Mouse (Mus musculus): Measurements from ENCODE around the gene Bola1. TPM values are rescaled to one million over a fixed set of nuclear protein-coding genes. Genes with fewer than 3 reads are reported as not detected.

The Bola1 gene
- total and polyA plus RNA-seq, 3 experiments: 22.6 to 36.0 (median 28.7) TPM

- no peaks in the 10 kb centered on the region; the same call in 1 of the 2 replicates for H3K79me2 ChIP-seq (replicated peaks; ENCODE audit: control insufficient read depth, insufficient read depth, low read length)
- peaks cover 9% of the 10 kb centered on the region for H3K4me1 ChIP-seq (ENCODE audit: control insufficient read depth, insufficient read depth, low read length)
- H3K27ac ChIP-seq: peak overlapping the region; percentile 96
- peak overlapping the region; percentile 91; the same call in 1 of the 2 replicates for H3K9ac ChIP-seq (ENCODE audit: low read depth, low read length)
- DNase-seq: no peak
- 39% methylated on average over 10 of the region's 10 CpGs for WGBS
- H3K4me3 ChIP-seq: peak overlapping the region; percentile 96
- no peaks in the 10 kb centered on the region for H3K27me3 ChIP-seq (ENCODE audit: control insufficient read depth, insufficient read depth, low read length)
- intact Hi-C loops (cut with DNase I): no loop called here
- no peak for TF ChIP-seq CTCF (IDR thresholded peaks at IDR 0.05)
- no peak for TF ChIP-seq POLR2A (IDR thresholded peaks at IDR 0.05; ENCODE audit: insufficient read depth, low read depth, low read length)
- H3K36me3 ChIP-seq (ENCODE audit: control insufficient read depth, insufficient read depth, low read length): peaks cover 12% of the 10 kb centered on the region
Measured at GRCm38 (mm10) chr3:96170976-96171545, 48.4 kb downstream of the Bola1 start.

- Histone ChIP-seq H3K79me2 (replicated peaks; ENCODE audit: control insufficient read depth, insufficient read depth, low read length) (no peaks in the 10 kb centered on the region; the same call in 1 of the 2 replicates), H3K36me3 (ENCODE audit: control insufficient read depth, insufficient read depth, low read length) (peaks cover 11% of the 10 kb centered on the region), H3K27ac (peak overlapping the region; percentile 96), H3K9ac (ENCODE audit: low read depth, low read length) (no peak overlapping the region), H3K4me3 (no peak overlapping the region), H3K4me1 (ENCODE audit: control insufficient read depth, insufficient read depth, low read length) (peaks cover 9% of the 10 kb centered on the region), H3K27me3 (ENCODE audit: control insufficient read depth, insufficient read depth, low read length) (no peaks in the 10 kb centered on the region)
- 82% methylated on average over 4 of the region's 4 CpGs for WGBS
- no peak for DNase-seq
- TF ChIP-seq EP300 (IDR thresholded peaks at IDR 0.05; ENCODE audit: insufficient read depth, low read depth, low read length): no peak
- TF ChIP-seq POLR2A (IDR thresholded peaks at IDR 0.05; ENCODE audit: insufficient read depth, low read depth, low read length): no peak
- TF ChIP-seq CTCF (IDR thresholded peaks at IDR 0.05): no peak
- intact Hi-C loops (cut with DNase I): no loop called here
Measured at GRCm38 (mm10) chr3:96170276-96170675, 49.2 kb downstream of the Bola1 start.

- Histone ChIP-seq H3K27me3 (ENCODE audit: control insufficient read depth, insufficient read depth, low read length) (no peaks in the 10 kb centered on the region), H3K4me3 (peak overlapping the region; percentile 26), H3K4me1 (ENCODE audit: control insufficient read depth, insufficient read depth, low read length) (peaks cover 9% of the 10 kb centered on the region), H3K79me2 (replicated peaks; ENCODE audit: control insufficient read depth, insufficient read depth, low read length) (no peaks in the 10 kb centered on the region; the same call in 1 of the 2 replicates), H3K36me3 (ENCODE audit: control insufficient read depth, insufficient read depth, low read length) (peaks cover 4% of the 10 kb centered on the region; the same call in 1 of the 2 replicates), H3K9ac (ENCODE audit: low read depth, low read length) (no peak overlapping the region), H3K27ac (peak overlapping the region; percentile 69)
- intact Hi-C loops (cut with DNase I): no loop called here
- peak; percentile 53; the same call in 1 of the 2 replicates for TF ChIP-seq EP300 (IDR thresholded peaks at IDR 0.05; ENCODE audit: insufficient read depth, low read depth, low read length)
- TF ChIP-seq POLR2A (IDR thresholded peaks at IDR 0.05; ENCODE audit: insufficient read depth, low read depth, low read length): no peak; the same call in 1 of the 2 replicates
- no peak for TF ChIP-seq CTCF (IDR thresholded peaks at IDR 0.05)
- peak in 1 of 2 experiments; percentile 37 for DNase-seq
- WGBS: 36% methylated on average over 12 of the region's 12 CpGs
Measured at GRCm38 (mm10) chr3:96168466-96169158, 50.9 kb downstream of the Bola1 start.

GRCm38 (mm10) chr3:96163040-96163439 lies 56.5 kb downstream of the Bola1 start:
- Histone ChIP-seq H3K4me3 (no peak overlapping the region; the same call in 1 of the 2 replicates), H3K27ac (no peak overlapping the region), H3K36me3 (ENCODE audit: control insufficient read depth, insufficient read depth, low read length) (peaks cover 5% of the 10 kb centered on the region), H3K27me3 (ENCODE audit: control insufficient read depth, insufficient read depth, low read length) (no peaks in the 10 kb centered on the region), H3K4me1 (ENCODE audit: control insufficient read depth, insufficient read depth, low read length) (peaks cover 15% of the 10 kb centered on the region), H3K79me2 (replicated peaks; ENCODE audit: control insufficient read depth, insufficient read depth, low read length) (no peaks in the 10 kb centered on the region), H3K9ac (ENCODE audit: low read depth, low read length) (no peak overlapping the region)
- no peak for DNase-seq
- intact Hi-C loops (cut with DNase I): no loop called here
- WGBS: 95% methylated on average over 6 of the region's 6 CpGs
- TF ChIP-seq POLR2A (IDR thresholded peaks at IDR 0.05; ENCODE audit: insufficient read depth, low read depth, low read length): no peak

- H3K27me3 ChIP-seq (ENCODE audit: control insufficient read depth, insufficient read depth, low read length): no peaks in the 10 kb centered on the region
- H3K4me3 ChIP-seq: peak within 1 kb of the TSS; percentile 48
- no peaks in the 10 kb centered on the region for H3K79me2 ChIP-seq (replicated peaks; ENCODE audit: control insufficient read depth, insufficient read depth, low read length)
- H3K9ac ChIP-seq (ENCODE audit: low read depth, low read length): peak within 1 kb of the TSS; percentile 76
- TF ChIP-seq EP300 (IDR thresholded peaks at IDR 0.05; ENCODE audit: insufficient read depth, low read depth, low read length) (no peak), POLR2A (IDR thresholded peaks at IDR 0.05; ENCODE audit: insufficient read depth, low read depth, low read length) (0 out of 2 replicates have a peak, but pooled peaks have one; percentile 24)
- H3K4me1 ChIP-seq (ENCODE audit: control insufficient read depth, insufficient read depth, low read length): peaks cover 14% of the 10 kb centered on the region
- H3K36me3 ChIP-seq (ENCODE audit: control insufficient read depth, insufficient read depth, low read length): peaks cover 5% of the 10 kb centered on the region
- WGBS: 9% methylated on average over 16 of the region's 16 CpGs
- DNase-seq: peak; percentile 41 to 57
- intact Hi-C loops (cut with DNase I): no loop called here
- H3K27ac ChIP-seq: peak within 1 kb of the TSS; percentile 76
Measured at GRCm38 (mm10) chr3:96161869-96162840, 57.4 kb downstream of the Bola1 start, which contains the start of gene Mtmr11. Mtmr11 (plus strand) TSS chr3:96162004.

Measured in heart, adult 2 months (tissue).